Mouse (Mus musculus): ENCODE results near the gene Adgrg3.

DNA sequence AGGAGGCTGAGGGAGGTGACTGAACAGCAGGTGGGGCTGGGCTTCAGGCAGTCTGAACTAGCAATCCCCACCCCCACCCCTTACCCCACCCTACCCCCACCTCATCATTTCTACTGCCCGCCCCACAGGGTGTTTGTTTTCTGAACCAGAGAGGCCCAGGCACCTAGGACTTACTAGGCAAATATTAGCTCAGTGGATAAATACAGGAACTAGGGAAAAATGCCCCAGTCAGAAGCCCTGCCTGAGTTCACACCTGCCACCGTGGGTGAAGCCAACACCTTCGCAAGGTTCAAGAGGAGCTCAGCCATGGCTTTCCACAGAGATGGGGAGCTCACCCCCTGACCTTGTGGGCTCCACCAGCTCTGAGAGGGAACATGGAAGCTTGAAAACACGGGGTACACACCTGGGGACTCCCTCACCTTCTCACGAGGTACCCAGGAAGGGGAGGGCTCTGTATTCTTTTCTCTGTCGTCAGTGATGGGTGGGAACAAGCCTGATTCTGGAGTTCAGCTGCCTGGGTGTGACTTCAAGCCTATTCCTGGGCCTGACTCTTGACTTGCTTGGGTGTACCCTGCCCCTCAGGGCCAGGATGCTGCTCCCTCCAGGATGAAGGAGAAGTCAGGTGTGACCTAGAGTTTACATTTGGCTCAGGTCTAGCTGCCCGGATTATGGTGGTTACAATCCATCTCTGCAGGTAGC lies 42.9 kb upstream of the Adgrg3 start, which contains the start of gene Adgrg1:
- TF ChIP-seq ZNF384 (IDR thresholded peaks at IDR 0.05; ENCODE audit: low read depth, low read length) = no peak
- no peak for TF ChIP-seq MAFK (IDR thresholded peaks at IDR 0.05; ENCODE audit: insufficient read depth, low read depth, low read length)
- TF ChIP-seq CHD2 (IDR thresholded peaks at IDR 0.05; ENCODE audit: low read depth, low read length) = no peak
- no peak for TF ChIP-seq HCFC1 (IDR thresholded peaks at IDR 0.05; ENCODE audit: borderline replicate concordance, insufficient read depth, low read length)
